26 mouse cellular contexts compared by ENCODE assay signal in genomic region chr10:53412936-53413335, GRCm38 (mm10). TPM values are rescaled to one million over a fixed set of nuclear protein-coding genes. Genes with fewer than 3 reads are reported as not detected.
A peak's percentile ranks its signal among the peaks of the same experiment; 100 is the strongest.
DNase-seq lines count a peak whose midpoint lies in the region; ATAC-seq and TF ChIP-seq lines count a peak whose summit lies in the region.
"Had no signal": no experiment of that assay in that cellular context is flagged by ENCODE, and none has a peak within 500 bp of the region (broad histone marks: within the 10 kb centered on the region; RNA-seq: fewer than 3 reads in every experiment).

No protein-coding gene starts in this region.

- 78% methylated on average over 3 of the region's 3 CpGs for WGBS in liver, embryonic 12.5 days (ENCODE audit: insufficient replicate concordance)
- WGBS in liver, postnatal 0 days (ENCODE audit: insufficient replicate concordance), result 82% methylated on average over 3 of the region's 3 CpGs
- 89% methylated on average over 3 of the region's 3 CpGs for whole genome bisulfite sequencing in midbrain, embryonic 15.5 days

- no peaks in the 10 kb centered on the region for H3K27me3 ChIP-seq in liver, embryonic 12.5 days (replicated peaks)
- H3K27me3 ChIP-seq in liver, postnatal 0 days (ENCODE audit: insufficient read depth, low read length), result no peaks in the 10 kb centered on the region
- H3K27me3 ChIP-seq in midbrain, embryonic 15.5 days (replicated peaks), result no peaks in the 10 kb centered on the region
- H3K27me3 ChIP-seq: liver, embryonic 13.5 days; neural tube, embryonic 15.5 days; Patski had no signal

- H3K36me3 ChIP-seq in liver, embryonic 12.5 days, result no peaks in the 10 kb centered on the region
- H3K36me3 ChIP-seq in liver, postnatal 0 days (replicated peaks; ENCODE audit: insufficient read depth, low read length), result no peaks in the 10 kb centered on the region
- H3K36me3 ChIP-seq in midbrain, embryonic 15.5 days (replicated peaks), result no peaks in the 10 kb centered on the region
- H3K36me3 ChIP-seq: embryonic facial prominence, embryonic 10.5 days; forebrain, embryonic 10.5 days; hindbrain, embryonic 10.5 days; liver, embryonic 13.5 days; neural tube, embryonic 15.5 days had no signal

- ATAC-seq in liver, embryonic 12.5 days, result peak; percentile 37; the same call in 1 of the 2 replicates
- ATAC-seq in liver, postnatal 0 days, result no peak
- ATAC-seq in midbrain, embryonic 15.5 days (replicated peaks), result no peak
- ATAC-seq: forebrain, embryonic 16.5 days; hindbrain, embryonic 16.5 days; intestine, embryonic 16.5 days; Patski had no signal

- no peak for TF ChIP-seq CTCF in liver, postnatal 0 days (IDR thresholded peaks at IDR 0.05; ENCODE audit: low read depth)

- H3K27ac ChIP-seq in liver, embryonic 12.5 days, result no peak overlapping the region
- H3K27ac ChIP-seq in liver, postnatal 0 days (ENCODE audit: low read depth), result no peak overlapping the region
- H3K27ac ChIP-seq in midbrain, embryonic 15.5 days, result no peak overlapping the region
- H3K27ac ChIP-seq: forebrain, embryonic 10.5 days; liver, embryonic 13.5 days; neural tube, embryonic 15.5 days had no signal

- TF ChIP-seq EP300 in liver, postnatal 0 days (IDR thresholded peaks at IDR 0.05; ENCODE audit: low read depth), result no peak

- H3K4me1 ChIP-seq in liver, embryonic 12.5 days, result peaks cover 5% of the 10 kb centered on the region
- H3K4me1 ChIP-seq in liver, postnatal 0 days (ENCODE audit: insufficient read depth), result no peaks in the 10 kb centered on the region
- H3K4me1 ChIP-seq in midbrain, embryonic 15.5 days, result peaks cover 5% of the 10 kb centered on the region; the same call in 1 of the 2 replicates
- H3K4me1 ChIP-seq: neural tube, embryonic 15.5 days had no signal

- no peaks in the 10 kb centered on the region for H3K9me3 ChIP-seq in liver, embryonic 12.5 days (replicated peaks)
- H3K9me3 ChIP-seq in liver, postnatal 0 days (ENCODE audit: low read length), result no peaks in the 10 kb centered on the region
- no peaks in the 10 kb centered on the region for H3K9me3 ChIP-seq in midbrain, embryonic 15.5 days
- H3K9me3 ChIP-seq: embryonic facial prominence, embryonic 10.5 days; forebrain, embryonic 10.5 days; hindbrain, embryonic 10.5 days; liver, embryonic 13.5 days; neural tube, embryonic 15.5 days had no signal

- H3K9ac ChIP-seq in liver, embryonic 12.5 days, result no peak overlapping the region
- no peak overlapping the region for H3K9ac ChIP-seq in liver, postnatal 0 days (replicated peaks)
- H3K9ac ChIP-seq in midbrain, embryonic 15.5 days, result no peak overlapping the region
- H3K9ac ChIP-seq: liver, embryonic 13.5 days; lung, embryonic 14.5 days; neural tube, embryonic 15.5 days had no signal

- no peak overlapping the region for H3K4me2 ChIP-seq in liver, embryonic 12.5 days
- no peak overlapping the region for H3K4me2 ChIP-seq in liver, postnatal 0 days (ENCODE audit: low read depth, low read length)
- no peak overlapping the region for H3K4me2 ChIP-seq in midbrain, embryonic 15.5 days
- H3K4me2 ChIP-seq: liver, embryonic 13.5 days; lung, embryonic 14.5 days; neural tube, embryonic 15.5 days had no signal

- DNase-seq in liver, postnatal 0 days, result no peak
- peak; percentile 81 for DNase-seq in ES-CJ7 (ENCODE audit: low read depth, low spot score)
- peak; percentile 87 for DNase-seq in R1 (ENCODE audit: low read depth, low spot score)
- peak; percentile 49 for DNase-seq in induced T-regulatory cell, adult 2 months (ENCODE audit: low read depth)
- DNase-seq in layer of hippocampus, adult 9-11 months, result no peak
- DNase-seq: adrenal gland, postnatal 14 days; cerebellum, adult 8-10 months; cerebellum, postnatal 36 days; gastrocnemius, postnatal 25 days; heart, postnatal 10 days; kidney, adult 9 months; kidney, postnatal 14 days; liver, embryonic 13.5 days; lung, postnatal 4 days; thymus, postnatal 36 days had no signal

- H3K4me3 ChIP-seq in liver, embryonic 12.5 days, result no peak overlapping the region
- no peak overlapping the region for H3K4me3 ChIP-seq in liver, postnatal 0 days (ENCODE audit: low read depth, low read length)
- H3K4me3 ChIP-seq in midbrain, embryonic 15.5 days, result no peak overlapping the region
- H3K4me3 ChIP-seq: embryonic facial prominence, embryonic 10.5 days; forebrain, embryonic 10.5 days; hindbrain, embryonic 10.5 days; liver, embryonic 13.5 days; neural tube, embryonic 15.5 days had no signal

RNA-seq across cellular contexts. Expression of gene Cep85l, which starts 33.2 kb away (rescaled TPM):
- 2.4 and 2.5 TPM in 2 replicates for polyA plus RNA-seq in liver, embryonic 12.5 days (2016; fragmentation: Nextera tagmentation; extraction: Ambion mirVana)
- polyA plus RNA-seq in liver, postnatal 0 days (2015; fragmentation: Nextera tagmentation; extraction: Ambion mirVana), result 2.5 and 5.4 TPM in 2 replicates
- 4.9 and 6.6 TPM in 2 replicates for polyA plus RNA-seq in midbrain, embryonic 15.5 days (2015; fragmentation: Nextera tagmentation; extraction: Ambion mirVana)

Comparison
In these comparisons a context has a peak if more than half of its experiments do, and no peak if none do; other contexts are left out.
1. DNase-seq: peak in ES-CJ7 (single experiment), R1 (single experiment) and induced T-regulatory cell, adult 2 months (single experiment); none in liver, postnatal 0 days (single experiment) and layer of hippocampus, adult 9-11 months (single experiment).